Mouse (Mus musculus): Measurements from ENCODE around the gene Otud4. TPM values are rescaled to one million over a fixed set of nuclear protein-coding genes. Genes with fewer than 3 reads are reported as not detected.
A peak's percentile ranks its signal among the peaks of the same experiment; 100 is the strongest.

Gene Otud4
- polyA plus RNA-seq, 1 experiment from 2014 or later, result 12.4 TPM

DNA sequence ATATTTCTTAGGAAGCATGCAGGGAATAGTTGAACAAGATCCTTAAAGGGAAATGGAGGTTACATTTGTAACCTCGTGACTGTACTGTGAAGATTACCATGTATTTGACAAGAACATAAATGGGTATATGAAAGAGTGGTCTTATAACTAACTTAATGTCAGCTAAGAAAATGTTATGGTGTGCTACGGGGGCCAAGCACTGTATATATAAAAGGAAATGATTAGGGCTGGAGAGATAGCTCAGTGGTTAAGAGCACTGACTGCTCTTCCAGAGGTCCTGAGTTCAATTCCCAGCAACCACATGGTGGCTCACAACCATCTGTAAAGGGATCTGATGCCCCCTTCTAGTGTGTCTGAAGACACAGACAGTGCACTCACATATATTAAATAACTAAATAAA lies 20.1 kb upstream of the Otud4 start:
- H3K9ac ChIP-seq, result no peak overlapping the region
- no peaks in the 10 kb centered on the region for H3K36me3 ChIP-seq
- H3K9me3 ChIP-seq, result no peaks in the 10 kb centered on the region
- H3K4me3 ChIP-seq, result no peak overlapping the region
- no peaks in the 10 kb centered on the region for H3K27me3 ChIP-seq (replicated peaks)
- H3K4me1 ChIP-seq, result peaks cover 37% of the 10 kb centered on the region
- H3K27ac ChIP-seq (replicated peaks), result peak overlapping the region; percentile 94
- ATAC-seq (ENCODE audit: extremely low read depth, insufficient number of reproducible peaks, low FRiP score, low TSS enrichment), result no peak
- peak overlapping the region; percentile 58 for H3K4me2 ChIP-seq
- 51% methylated on average over 2 of the region's 2 CpGs for WGBS

GRCm38 (mm10) chr8:79620000-79620399 lies 19.4 kb upstream of the Otud4 start:
- peak; percentile 80; the same call in 1 of the 2 replicates for ATAC-seq (ENCODE audit: extremely low read depth, insufficient number of reproducible peaks, low FRiP score, low TSS enrichment)
- H3K9me3 ChIP-seq, result no peaks in the 10 kb centered on the region
- H3K4me2 ChIP-seq, result peak overlapping the region; percentile 58
- H3K27ac ChIP-seq (replicated peaks), result peak overlapping the region; percentile 94
- peak overlapping the region; percentile 63; the same call in 1 of the 2 replicates for H3K9ac ChIP-seq
- no peaks in the 10 kb centered on the region for H3K36me3 ChIP-seq
- H3K27me3 ChIP-seq (replicated peaks), result no peaks in the 10 kb centered on the region
- H3K4me1 ChIP-seq, result peaks cover 37% of the 10 kb centered on the region
- 2% methylated on average over 3 of the region's 3 CpGs for WGBS
- no peak overlapping the region for H3K4me3 ChIP-seq

GRCm38 (mm10) chr8:79620489-79621276 lies 18.7 kb upstream of the Otud4 start:
- peaks cover 37% of the 10 kb centered on the region for H3K4me1 ChIP-seq
- H3K27me3 ChIP-seq (replicated peaks), result no peaks in the 10 kb centered on the region
- ATAC-seq (ENCODE audit: extremely low read depth, insufficient number of reproducible peaks, low FRiP score, low TSS enrichment), result no peak; the same call in 1 of the 2 replicates
- H3K36me3 ChIP-seq, result no peaks in the 10 kb centered on the region
- H3K4me2 ChIP-seq, result peak overlapping the region; percentile 58
- peak overlapping the region; percentile 94 for H3K27ac ChIP-seq (replicated peaks)
- H3K9ac ChIP-seq, result peak overlapping the region; percentile 63; the same call in 1 of the 2 replicates
- H3K9me3 ChIP-seq, result no peaks in the 10 kb centered on the region
- 27% methylated on average over 9 of the region's 9 CpGs for WGBS
- no peak overlapping the region for H3K4me3 ChIP-seq

DNA sequence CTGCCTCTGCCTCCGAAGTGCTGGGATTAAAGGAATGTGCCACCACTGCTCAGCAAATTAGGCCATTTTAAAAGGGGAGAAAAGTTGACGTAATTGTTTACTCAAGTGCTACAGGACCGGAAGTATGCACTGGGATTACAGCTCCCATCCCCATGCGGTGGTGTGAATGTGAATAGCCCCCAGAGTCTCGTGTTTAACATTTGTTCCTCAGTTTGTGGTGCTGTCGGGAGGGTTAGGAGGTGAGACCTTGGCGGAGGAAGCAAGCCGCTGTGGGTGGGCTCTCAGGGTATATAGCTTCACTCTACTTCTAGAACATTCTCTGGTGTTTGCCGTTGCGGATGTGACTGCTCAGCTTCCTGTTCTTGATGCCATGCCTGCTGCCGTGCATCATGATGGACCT lies 17.1 kb upstream of the Otud4 start:
- H3K9ac ChIP-seq, result no peak overlapping the region
- no peak overlapping the region for H3K4me3 ChIP-seq
- H3K27me3 ChIP-seq (replicated peaks), result no peaks in the 10 kb centered on the region
- no peak for ATAC-seq (ENCODE audit: extremely low read depth, insufficient number of reproducible peaks, low FRiP score, low TSS enrichment)
- no peaks in the 10 kb centered on the region for H3K36me3 ChIP-seq
- H3K27ac ChIP-seq (replicated peaks), result no peak overlapping the region
- H3K4me2 ChIP-seq, result no peak overlapping the region
- H3K4me1 ChIP-seq, result peaks cover 48% of the 10 kb centered on the region
- no peaks in the 10 kb centered on the region for H3K9me3 ChIP-seq
- WGBS, result 75% methylated on average over 11 of the region's 11 CpGs

- WGBS, result 77% methylated on average over 12 of the region's 12 CpGs
- no peaks in the 10 kb centered on the region for H3K9me3 ChIP-seq
- H3K27ac ChIP-seq (replicated peaks), result no peak overlapping the region
- peaks cover 47% of the 10 kb centered on the region for H3K4me1 ChIP-seq
- H3K36me3 ChIP-seq, result no peaks in the 10 kb centered on the region
- no peaks in the 10 kb centered on the region for H3K27me3 ChIP-seq (replicated peaks)
- H3K4me2 ChIP-seq, result no peak overlapping the region
- no peak overlapping the region for H3K9ac ChIP-seq
- no peak overlapping the region for H3K4me3 ChIP-seq
- ATAC-seq (ENCODE audit: extremely low read depth, insufficient number of reproducible peaks, low FRiP score, low TSS enrichment), result no peak; the same call in 1 of the 2 replicates
Measured at GRCm38 (mm10) chr8:79623351-79623750, 16.1 kb upstream of the Otud4 start.

DNA sequence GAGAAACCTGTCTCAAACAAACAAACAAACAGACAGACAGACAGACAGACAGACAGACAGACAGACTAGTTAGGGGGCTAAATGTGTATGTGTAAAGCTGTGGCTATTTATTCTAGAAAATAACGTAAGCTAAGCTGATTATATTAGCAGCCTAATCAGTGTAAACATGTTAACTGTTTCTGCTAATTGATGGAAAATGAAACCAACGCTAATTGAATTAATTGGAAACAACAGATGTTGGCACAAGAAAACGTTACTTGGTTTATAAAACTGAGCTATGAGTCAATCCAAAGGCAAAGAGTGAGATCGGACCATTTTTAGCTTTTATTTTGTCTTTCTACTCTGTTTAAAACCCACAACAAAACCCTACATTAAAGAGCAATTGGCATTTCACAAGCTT lies 15.0 kb upstream of the Otud4 start:
- Histone ChIP-seq H3K4me1 (peaks cover 36% of the 10 kb centered on the region), H3K4me3 (no peak overlapping the region), H3K4me2 (no peak overlapping the region), H3K9me3 (no peaks in the 10 kb centered on the region), H3K27ac (replicated peaks) (no peak overlapping the region), H3K36me3 (no peaks in the 10 kb centered on the region), H3K27me3 (replicated peaks) (no peaks in the 10 kb centered on the region), H3K9ac (no peak overlapping the region)
- 81% methylated on average over 4 of the region's 4 CpGs for WGBS
- ATAC-seq (ENCODE audit: extremely low read depth, insufficient number of reproducible peaks, low FRiP score, low TSS enrichment), result no peak

DNA sequence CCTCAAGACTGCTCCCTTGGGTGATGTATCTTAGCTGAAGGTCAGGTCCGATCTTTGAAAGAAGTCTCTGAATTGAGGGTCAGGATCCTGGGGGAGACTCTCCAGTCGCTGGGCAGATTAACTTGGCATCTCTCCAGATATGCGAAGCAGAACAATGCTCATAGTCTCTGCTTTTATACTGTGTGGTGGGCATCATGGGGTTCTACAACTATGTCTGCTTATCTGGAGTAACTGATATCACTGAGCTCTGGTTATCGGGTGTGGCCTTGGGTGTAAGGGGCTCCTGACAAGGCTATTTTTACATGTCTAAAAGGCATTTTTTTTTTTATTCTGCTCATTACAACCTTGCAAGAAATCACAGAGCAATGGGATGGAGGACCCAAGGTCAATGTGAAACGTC lies 13.2 kb upstream of the Otud4 start:
- peak overlapping the region; percentile 63 for H3K27ac ChIP-seq (replicated peaks)

DNA sequence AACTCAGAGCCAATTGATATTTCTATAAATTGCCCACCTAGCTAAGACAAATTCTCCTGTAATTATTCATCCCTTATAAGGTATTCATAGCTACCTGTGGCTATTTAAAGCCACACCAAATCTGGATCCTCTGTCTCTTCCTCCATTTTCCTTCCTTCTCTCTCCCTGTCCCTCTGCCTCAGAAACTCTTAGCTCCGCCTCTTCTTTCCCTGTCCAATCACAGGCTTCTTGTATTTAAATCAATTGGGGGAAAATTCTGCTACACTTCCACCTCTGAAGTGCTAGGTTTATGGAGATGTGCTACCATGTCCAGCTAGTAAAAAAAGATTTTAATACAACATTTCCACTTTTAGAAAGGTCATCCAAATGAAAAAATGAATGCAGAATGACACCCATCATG lies 3.9 kb upstream of the Otud4 start:
- 91% methylated on average over 1 of the region's 1 CpGs for WGBS
- no peak overlapping the region for H3K9ac ChIP-seq
- H3K4me2 ChIP-seq, result no peak overlapping the region
- peaks cover 16% of the 10 kb centered on the region for H3K9me3 ChIP-seq
- H3K36me3 ChIP-seq, result no peaks in the 10 kb centered on the region
- H3K4me1 ChIP-seq, result peaks cover 3% of the 10 kb centered on the region; the same call in 1 of the 2 replicates
- H3K4me3 ChIP-seq, result no peak overlapping the region
- H3K27ac ChIP-seq (replicated peaks), result no peak overlapping the region
- no peak for ATAC-seq (ENCODE audit: extremely low read depth, insufficient number of reproducible peaks, low FRiP score, low TSS enrichment)
- no peaks in the 10 kb centered on the region for H3K27me3 ChIP-seq (replicated peaks)

More for the DNA sequence above, 13.2 kb upstream of the Otud4 start:
- WGBS, result 27% methylated on average over 5 of the region's 5 CpGs
- no peak overlapping the region for H3K9ac ChIP-seq
- H3K4me2 ChIP-seq, result no peak overlapping the region
- no peak for ATAC-seq (ENCODE audit: extremely low read depth, insufficient number of reproducible peaks, low FRiP score, low TSS enrichment)
- peaks cover 18% of the 10 kb centered on the region for H3K4me1 ChIP-seq
- H3K9me3 ChIP-seq, result no peaks in the 10 kb centered on the region
- H3K36me3 ChIP-seq, result no peaks in the 10 kb centered on the region
- H3K27me3 ChIP-seq (replicated peaks), result no peaks in the 10 kb centered on the region
- H3K4me3 ChIP-seq, result no peak overlapping the region

GRCm38 (mm10) chr8:79636151-79636550 lies 3.3 kb upstream of the Otud4 start:
- peaks cover 16% of the 10 kb centered on the region for H3K9me3 ChIP-seq
- H3K36me3 ChIP-seq, result no peaks in the 10 kb centered on the region
- no peak overlapping the region for H3K4me2 ChIP-seq
- ATAC-seq (ENCODE audit: extremely low read depth, insufficient number of reproducible peaks, low FRiP score, low TSS enrichment), result no peak
- no peaks in the 10 kb centered on the region for H3K27me3 ChIP-seq (replicated peaks)
- H3K4me1 ChIP-seq, result peaks cover 6% of the 10 kb centered on the region
- H3K27ac ChIP-seq (replicated peaks), result no peak overlapping the region
- WGBS, result 75% methylated on average over 1 of the region's 1 CpGs
- no peak overlapping the region for H3K9ac ChIP-seq
- no peak overlapping the region for H3K4me3 ChIP-seq

- WGBS, result 88% methylated on average over 3 of the region's 3 CpGs
- Histone ChIP-seq H3K27ac (replicated peaks) (no peak overlapping the region), H3K4me3 (no peak overlapping the region), H3K9ac (no peak overlapping the region), H3K4me1 (peaks cover 17% of the 10 kb centered on the region), H3K9me3 (peaks cover 16% of the 10 kb centered on the region), H3K36me3 (no peaks in the 10 kb centered on the region), H3K27me3 (replicated peaks) (no peaks in the 10 kb centered on the region), H3K4me2 (no peak overlapping the region)
- ATAC-seq (ENCODE audit: extremely low read depth, insufficient number of reproducible peaks, low FRiP score, low TSS enrichment), result no peak
Measured at GRCm38 (mm10) chr8:79637237-79637636, 2.2 kb upstream of the Otud4 start.

GRCm38 (mm10) chr8:79638001-79638706 lies 1.3 kb upstream of the Otud4 start:
- H3K4me3 ChIP-seq, result peak overlapping the region; percentile 75
- no peaks in the 10 kb centered on the region for H3K27me3 ChIP-seq (replicated peaks)
- 6% methylated on average over 11 of the region's 11 CpGs for WGBS

More at GRCm38 (mm10) chr8:79638001-79638706, 1.3 kb upstream of the Otud4 start:
- Histone ChIP-seq H3K27ac (replicated peaks) (peak overlapping the region; percentile 98), H3K4me2 (peak overlapping the region; percentile 77), H3K36me3 (no peaks in the 10 kb centered on the region), H3K9me3 (peaks cover 16% of the 10 kb centered on the region), H3K4me1 (peaks cover 24% of the 10 kb centered on the region), H3K9ac (peak overlapping the region; percentile 98)
- ATAC-seq (ENCODE audit: extremely low read depth, insufficient number of reproducible peaks, low FRiP score, low TSS enrichment), result no peak
